9 mouse cellular contexts compared by ENCODE assay signal in the genomic region with DNA sequence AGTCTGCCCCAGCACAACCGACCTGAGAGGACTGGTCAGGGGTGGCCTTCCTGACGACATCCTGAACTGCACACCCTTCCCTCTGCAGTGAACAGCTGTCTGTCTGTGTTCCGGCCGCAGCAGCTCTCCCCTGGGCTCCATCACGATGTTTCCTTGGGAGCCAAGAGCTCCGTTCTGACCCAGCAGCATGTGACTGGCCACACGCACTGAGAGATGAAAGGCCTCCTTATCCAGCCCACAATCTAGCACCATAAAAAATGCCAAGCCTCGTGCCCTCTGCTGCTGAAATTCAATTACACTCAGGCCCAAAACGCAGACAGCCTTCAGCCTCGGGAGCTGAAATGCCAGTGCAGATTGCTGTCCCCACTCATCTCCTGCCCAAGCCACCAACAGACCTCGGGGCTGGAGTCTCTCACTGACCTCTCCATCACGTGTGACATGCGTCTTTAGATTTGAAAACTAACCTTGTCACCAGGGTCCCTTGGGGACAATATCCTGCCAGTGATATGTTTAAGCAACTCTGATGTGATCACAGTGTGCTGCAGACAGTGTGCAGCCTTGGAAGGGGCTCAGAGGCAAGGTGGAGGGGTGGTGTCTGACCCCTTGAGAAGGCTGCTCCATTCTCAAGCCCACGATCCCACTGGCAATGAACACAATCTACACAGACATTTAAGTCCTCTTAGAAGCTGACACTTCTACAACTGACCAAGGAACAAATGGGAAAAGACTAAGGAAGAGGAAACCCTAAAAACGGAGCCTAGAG. TPM values are rescaled to one million over a fixed set of nuclear protein-coding genes. Genes with fewer than 3 reads are reported as not detected.
DNase-seq lines count a peak whose midpoint lies in the region; ATAC-seq lines count a peak whose summit lies in the region.
"Had no signal": no experiment of that assay in that cellular context is flagged by ENCODE, and none has a peak within 500 bp of the region (broad histone marks: within the 10 kb centered on the region; RNA-seq: fewer than 3 reads in every experiment).

No protein-coding gene starts in this region.

- H3K4me1 ChIP-seq in heart, embryonic 13.5 days, result peaks cover 79% of the 10 kb centered on the region

- WGBS in heart, embryonic 13.5 days, result 35% methylated on average over 15 of the region's 15 CpGs

- no peaks in the 10 kb centered on the region for H3K27me3 ChIP-seq in heart, embryonic 13.5 days (replicated peaks)
- H3K27me3 ChIP-seq: liver, embryonic 15.5 days had no signal

- H3K36me3 ChIP-seq in heart, embryonic 13.5 days, result peaks cover 12% of the 10 kb centered on the region

- 0 out of 2 replicates have a peak overlapping the region, but pooled peaks have one; percentile 27 for H3K4me2 ChIP-seq in heart, embryonic 13.5 days
- H3K4me2 ChIP-seq: liver, embryonic 15.5 days had no signal

- 0 out of 2 replicates have a peak overlapping the region, but pooled peaks have one; percentile 77 for H3K27ac ChIP-seq in heart, embryonic 13.5 days (replicated peaks)
- H3K27ac ChIP-seq: liver, embryonic 15.5 days had no signal

- no peaks in the 10 kb centered on the region for H3K9me3 ChIP-seq in heart, embryonic 13.5 days
- H3K9me3 ChIP-seq: liver, embryonic 15.5 days had no signal

- peak; percentile 38 for DNase-seq in gastrocnemius, adult 18-20 months (ENCODE audit: low spot score)
- DNase-seq in gastrocnemius, postnatal 10 days, result no peak
- peak; percentile 47 for DNase-seq in 3134 (ENCODE audit: extremely low read depth, insufficient read length, low spot score)
- DNase-seq in kidney, postnatal 36 days, result peak; percentile 47 to 51
- peak; percentile 29 to 45 for DNase-seq in natural killer cell, adult 2 months (ENCODE audit: low spot score in 2 of 2)
- no peak for DNase-seq in right cerebral cortex, postnatal 10 days (ENCODE audit: low spot score in 2 of 2)
- no peak for DNase-seq in embryo, embryonic 11 days

- ATAC-seq in heart, embryonic 13.5 days (ENCODE audit: extremely low read depth, insufficient number of reproducible peaks, low FRiP score, low TSS enrichment), result no peak

- H3K9ac ChIP-seq in heart, embryonic 13.5 days, result peak overlapping the region; percentile 45
- H3K9ac ChIP-seq: liver, embryonic 15.5 days had no signal

- no peak overlapping the region for H3K4me3 ChIP-seq in heart, embryonic 13.5 days
- H3K4me3 ChIP-seq: liver, embryonic 15.5 days had no signal

RNA-seq across cellular contexts. Expression of a gene that starts 41.0 kb away (rescaled TPM):
- total RNA-seq in gastrocnemius, adult 18-20 months (2021), result 10 to 100 TPM; 64.8 to 69.4 TPM
- total RNA-seq in gastrocnemius, postnatal 10 days (2021), result 10 to 100 TPM; 22.1 to 24.1 TPM
- 12.3 and 13.1 TPM in 2 replicates for polyA plus RNA-seq in heart, embryonic 13.5 days (2015; fragmentation: Nextera tagmentation; extraction: Ambion mirVana)

Comparison
In these comparisons a context has a peak if more than half of its experiments do, and no peak if none do; other contexts are left out.
1. DNase-seq: peak in gastrocnemius, adult 18-20 months (single experiment), 3134 (single experiment), kidney, postnatal 36 days (2 of 2) and natural killer cell, adult 2 months (2 of 2); none in gastrocnemius, postnatal 10 days (single experiment), right cerebral cortex, postnatal 10 days (0 of 2) and embryo, embryonic 11 days (single experiment).